Mouse (Mus musculus) neural tube, embryonic 10.5 days (tissue): Measurements from ENCODE around the gene AC141477.1.

Source experiments
- DNase-seq: peaks from one replicate; pipeline ENCODE4 v3.0.0-alpha.2; 2017; ENCODE audit warnings: low spot score; ENCODE audit errors: extremely low spot score

The AC141477.1 gene

DNA sequence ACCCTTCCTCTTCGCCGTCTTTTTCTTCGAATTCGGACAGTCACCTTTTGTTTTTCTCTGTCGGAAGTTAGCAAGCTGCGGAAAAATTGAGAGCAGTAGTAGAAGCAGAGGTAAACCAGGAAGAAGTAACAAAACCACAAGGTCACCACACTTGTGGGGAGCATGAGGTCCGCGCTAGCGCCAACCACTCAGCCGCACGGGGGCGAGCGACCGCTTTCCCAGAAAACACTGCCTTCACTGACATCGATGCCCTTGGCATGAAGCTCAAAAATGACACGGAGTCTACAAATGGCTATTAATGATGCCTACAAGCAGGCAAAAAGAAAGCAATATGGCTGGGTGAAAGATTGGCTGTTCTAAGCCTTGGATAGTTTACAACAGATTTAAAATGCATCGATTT lies at the start of gene AC141477.1:
Gene AC141477.1, minus strand, starts transcription at position 164 of the 400 bp plus-strand sequence.
- DNase-seq = no peak

DNA sequence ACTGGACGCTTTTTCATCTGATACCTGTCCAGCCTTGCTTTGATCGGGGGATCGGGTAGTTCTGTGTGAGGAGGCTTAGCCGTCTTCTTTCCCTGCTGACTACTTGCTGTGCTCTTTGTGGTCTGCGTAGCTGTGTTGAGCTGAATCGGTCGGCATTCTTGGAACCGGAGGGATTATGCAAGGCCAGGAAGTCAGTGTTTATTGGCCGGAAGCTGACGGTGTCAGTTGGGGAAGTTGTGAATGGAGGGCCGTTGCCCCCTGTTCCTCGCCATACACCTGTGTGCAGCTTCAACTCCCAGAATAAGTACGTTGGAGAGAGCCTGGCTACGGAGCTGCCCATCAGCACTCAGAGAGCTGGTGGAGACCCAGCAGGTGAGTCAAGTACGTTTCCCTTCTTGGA lies 49.0 kb upstream of the AC141477.1 start:
- DNase-seq = no peak

DNA sequence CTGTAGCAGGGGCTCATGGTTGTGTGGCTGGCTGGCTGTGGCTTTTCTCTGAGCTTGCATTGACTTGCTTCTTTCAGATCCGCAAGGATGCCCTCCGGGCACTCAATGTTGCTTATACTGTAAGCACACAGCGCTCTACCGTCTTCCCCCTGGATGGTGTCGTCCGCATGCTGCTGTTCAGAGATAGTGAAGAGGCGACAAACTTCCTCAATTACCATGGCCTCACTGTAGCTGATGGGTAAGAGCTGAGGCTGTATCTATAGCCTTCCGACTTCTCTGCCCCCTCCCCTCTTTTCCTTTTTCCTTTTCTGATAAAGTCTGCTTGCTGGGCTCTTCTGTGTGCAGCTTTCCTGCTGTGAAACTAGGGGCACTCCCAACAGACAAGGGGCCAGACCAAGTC lies 48.0 kb upstream of the AC141477.1 start:
- DNase-seq = no peak

DNA sequence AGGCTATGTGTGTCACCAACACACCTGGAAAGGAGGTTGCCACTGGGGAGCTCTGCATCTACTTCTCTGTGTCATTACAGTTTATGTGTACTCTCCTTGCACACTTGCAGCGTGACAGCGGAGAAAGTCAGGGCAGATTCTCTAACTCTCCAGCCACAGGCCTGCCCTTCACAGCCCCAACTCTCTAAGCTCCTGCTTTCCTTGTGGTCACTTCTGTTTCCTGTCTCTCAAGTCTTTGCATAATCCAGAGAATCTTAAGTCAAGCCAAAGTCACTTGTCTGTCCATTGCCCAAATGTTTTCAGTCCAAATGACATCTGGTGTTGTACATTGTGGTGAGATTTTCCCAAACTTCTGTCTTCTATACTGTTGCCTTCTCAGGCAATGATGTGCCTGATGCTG lies 46.1 kb upstream of the AC141477.1 start:
- DNase-seq = no peak

DNA sequence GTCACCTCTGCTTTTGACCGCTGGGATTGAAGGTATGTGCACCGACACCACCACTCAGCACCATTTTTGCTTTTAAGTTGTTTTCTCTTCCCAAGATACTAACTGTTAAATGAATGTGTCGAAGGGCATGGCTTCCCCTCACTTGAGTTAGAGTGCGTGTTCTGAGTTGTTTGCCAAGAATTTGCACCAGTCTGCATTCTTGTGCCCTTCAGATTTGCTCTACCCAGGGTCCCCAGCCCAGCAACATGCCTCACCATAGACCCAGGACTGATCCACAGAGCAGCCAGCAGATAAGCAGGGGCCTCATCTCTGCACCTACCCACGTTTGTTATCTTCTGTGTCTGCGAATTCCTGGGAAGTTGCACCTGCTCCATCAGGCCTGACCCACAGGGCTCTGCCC lies 41.2 kb upstream of the AC141477.1 start:
- DNase-seq = no peak

DNA sequence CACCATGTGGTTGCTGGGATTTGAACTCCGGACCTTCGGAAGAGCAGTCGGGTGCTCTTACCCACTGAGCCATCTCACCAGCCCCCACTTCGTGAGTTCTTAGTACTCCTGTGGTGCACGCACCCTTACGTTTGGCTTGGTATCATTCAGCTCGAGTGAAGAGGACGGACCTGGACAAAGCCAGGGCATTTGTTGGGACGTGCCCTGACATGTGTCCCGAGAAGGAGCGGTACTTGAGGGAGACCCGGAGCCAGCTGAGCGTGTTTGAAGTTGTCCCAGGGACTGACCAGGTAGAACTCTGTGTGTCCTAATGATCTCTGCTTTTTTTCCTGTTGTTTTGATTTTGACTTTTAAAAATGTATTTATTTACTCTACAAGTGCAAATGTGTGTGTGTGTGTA lies 40.6 kb upstream of the AC141477.1 start:
- no peak for DNase-seq

DNA sequence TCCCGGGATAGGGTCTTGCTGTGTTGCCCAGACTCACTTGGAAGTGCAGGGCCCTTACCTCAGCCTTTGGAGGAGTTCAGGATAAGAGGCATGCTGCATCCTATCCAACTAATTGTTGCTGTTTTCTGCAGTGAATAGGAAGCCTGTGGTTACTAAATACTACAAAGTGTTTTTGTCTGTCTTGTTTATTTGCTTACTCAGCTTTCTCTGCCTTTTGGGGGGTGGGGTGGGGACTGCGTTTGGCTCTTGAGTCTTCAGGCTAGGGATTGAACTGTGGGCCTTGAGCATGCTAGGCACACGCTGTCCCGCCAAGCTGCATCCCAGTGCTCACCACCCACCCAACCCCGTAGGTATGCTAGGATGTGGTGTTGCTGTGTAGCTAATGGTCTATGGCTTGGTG lies 33.5 kb upstream of the AC141477.1 start:
- DNase-seq = no peak

DNA sequence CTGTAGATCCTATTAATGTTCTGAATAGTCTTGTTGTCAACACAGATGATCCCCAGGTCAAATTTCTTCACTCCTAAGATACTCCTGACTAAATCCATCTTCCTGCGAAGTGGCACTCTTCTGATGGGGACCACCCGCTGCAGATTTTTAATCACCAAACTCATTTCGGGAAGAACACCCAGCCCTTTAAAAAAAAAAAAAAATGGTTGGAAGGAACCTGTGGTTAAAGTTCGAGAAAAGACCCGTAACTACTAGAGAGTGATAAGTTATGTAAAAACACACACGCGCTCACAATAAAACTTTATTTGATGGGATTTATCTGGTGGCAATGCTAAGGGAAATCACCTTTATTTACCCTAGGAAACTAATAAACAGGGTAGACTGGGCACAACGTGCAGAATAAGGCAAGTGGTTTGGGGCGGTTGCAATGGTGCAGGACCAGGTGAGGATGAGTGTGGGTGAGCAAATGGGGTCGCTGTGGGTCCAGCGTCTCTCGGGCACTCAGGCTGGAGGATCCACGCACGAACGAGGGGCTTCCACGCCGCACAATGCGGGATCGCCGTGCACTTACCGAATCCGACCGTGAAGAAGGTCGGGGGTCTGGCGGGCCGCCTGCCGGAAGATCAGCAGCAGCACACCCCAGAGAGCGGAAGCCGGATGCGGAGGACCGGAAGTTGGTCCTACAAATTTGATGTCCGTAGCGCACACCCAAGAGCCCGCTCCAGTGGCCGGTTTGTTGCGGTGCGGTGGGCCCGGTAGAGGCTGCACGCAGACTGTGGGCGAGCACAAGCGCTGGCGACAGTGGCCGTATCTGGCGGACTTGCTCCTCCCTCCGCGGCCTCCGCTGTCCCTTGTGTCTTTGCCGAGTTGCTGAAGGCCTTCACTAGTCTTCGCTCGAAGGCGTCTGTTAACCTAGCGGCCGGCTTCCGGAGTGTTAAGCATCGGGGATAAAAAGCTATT lies 28.2 kb upstream of the AC141477.1 start, which contains the start of the genes Mcm3ap and Ybey:
Gene Mcm3ap, plus strand, starts transcription at position 725 of the 960 bp plus-strand sequence.
Gene Ybey, minus strand, starts transcription at position 912 of the 960 bp plus-strand sequence.
- DNase-seq = peak; percentile 95

DNA sequence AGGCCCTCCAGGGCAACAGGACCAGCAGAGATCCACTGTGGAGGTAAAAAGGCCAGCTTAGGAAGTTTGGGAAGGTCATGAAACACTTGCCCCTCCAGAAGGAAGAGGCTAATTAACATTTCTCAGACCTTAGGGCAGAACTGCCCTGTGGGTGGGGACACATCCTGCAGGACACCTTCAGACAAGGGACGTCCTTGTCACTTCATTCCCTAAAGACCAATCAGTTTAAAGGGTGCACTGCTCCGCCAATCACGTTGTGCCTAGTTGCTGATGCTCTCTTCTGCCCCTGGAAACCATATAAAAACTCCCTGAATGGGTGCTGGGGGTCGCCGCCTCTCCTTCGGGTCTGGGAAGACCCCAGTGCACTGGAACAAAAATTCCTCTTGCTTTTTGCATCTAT lies 22.5 kb upstream of the AC141477.1 start:
- DNase-seq = no peak

DNA sequence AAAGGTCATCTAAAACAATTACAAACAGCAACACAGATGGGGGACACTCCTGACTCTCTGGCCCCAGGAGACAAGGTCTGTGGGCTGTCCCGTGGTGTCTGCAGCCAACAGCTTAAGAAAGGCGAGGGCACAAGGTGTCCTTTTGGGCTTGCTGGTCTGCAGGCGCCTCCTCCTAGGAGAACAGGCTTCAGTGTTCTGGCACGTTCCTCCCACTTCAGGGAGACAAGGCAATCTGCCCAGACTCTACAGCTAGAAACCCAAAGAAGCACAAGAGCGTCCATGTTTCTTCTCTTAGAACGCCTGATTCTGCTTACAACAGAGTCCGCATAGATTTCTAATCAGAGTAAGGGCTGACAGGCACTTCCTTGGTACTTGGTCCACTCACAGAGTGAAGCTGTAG lies 22.1 kb upstream of the AC141477.1 start:
- DNase-seq = no peak

DNA sequence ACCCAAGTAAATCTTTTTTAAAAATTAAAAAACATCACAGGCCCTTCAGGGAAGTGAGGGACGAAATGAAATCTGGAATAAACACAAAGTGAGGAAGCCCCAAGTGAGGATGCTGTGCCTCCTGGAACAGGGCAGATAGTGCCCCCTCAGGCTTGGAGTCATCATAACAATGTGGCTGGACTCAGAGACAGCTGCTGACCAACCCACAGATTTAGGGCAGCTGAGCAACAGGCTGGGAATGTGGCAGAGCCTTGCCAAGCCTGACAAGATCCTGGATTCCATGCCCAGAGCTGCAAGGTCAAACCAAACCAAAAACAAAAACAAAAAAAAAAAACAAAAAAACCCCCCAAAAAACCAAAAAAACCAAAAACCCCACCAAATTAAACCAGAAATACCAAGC lies 21.0 kb upstream of the AC141477.1 start:
- no peak for DNase-seq

DNA sequence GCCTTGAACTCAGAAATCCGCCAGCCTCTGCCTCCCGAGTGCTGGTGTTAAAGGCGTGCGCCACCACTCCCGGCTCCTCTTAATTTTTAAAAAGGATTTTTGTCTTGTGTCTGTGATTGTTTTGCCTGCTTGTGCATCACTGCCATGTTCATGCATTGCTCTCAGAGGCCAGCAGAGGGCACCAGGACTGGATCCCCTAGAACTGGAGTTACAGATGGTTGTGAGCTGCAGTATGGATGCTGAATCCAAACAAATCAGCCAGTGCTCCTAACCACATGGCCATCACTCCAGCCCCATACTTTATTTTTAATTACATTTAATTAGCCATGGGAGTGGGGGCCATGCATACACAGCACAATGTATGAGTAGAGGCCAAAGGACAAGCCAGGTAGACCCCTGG lies 15.0 kb upstream of the AC141477.1 start:
- DNase-seq = peak; percentile 43

DNA sequence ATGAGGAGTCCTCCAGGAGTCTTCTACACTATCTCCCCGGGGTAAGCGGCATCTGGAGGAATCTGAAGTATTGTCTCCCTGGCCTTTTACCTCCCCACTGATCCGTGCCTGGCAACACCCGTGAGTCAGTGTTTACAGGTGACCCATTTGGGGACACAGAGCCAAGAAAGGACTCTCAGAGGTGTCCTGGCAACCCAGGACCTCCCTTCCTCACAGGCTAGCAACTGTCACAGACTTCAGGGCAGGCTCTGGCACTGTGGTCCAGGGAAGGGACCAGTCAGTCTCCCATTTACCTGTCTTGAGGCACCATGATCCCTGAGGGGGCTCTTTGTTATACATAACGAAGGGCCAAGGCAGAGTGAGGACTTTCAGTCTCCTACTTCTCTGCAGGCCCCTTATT lies 8.6 kb upstream of the AC141477.1 start, which contains the start of gene 2610028H24Rik:
Gene 2610028H24Rik, plus strand, starts transcription at position 231 of the 400 bp plus-strand sequence.
- no peak for DNase-seq

DNA sequence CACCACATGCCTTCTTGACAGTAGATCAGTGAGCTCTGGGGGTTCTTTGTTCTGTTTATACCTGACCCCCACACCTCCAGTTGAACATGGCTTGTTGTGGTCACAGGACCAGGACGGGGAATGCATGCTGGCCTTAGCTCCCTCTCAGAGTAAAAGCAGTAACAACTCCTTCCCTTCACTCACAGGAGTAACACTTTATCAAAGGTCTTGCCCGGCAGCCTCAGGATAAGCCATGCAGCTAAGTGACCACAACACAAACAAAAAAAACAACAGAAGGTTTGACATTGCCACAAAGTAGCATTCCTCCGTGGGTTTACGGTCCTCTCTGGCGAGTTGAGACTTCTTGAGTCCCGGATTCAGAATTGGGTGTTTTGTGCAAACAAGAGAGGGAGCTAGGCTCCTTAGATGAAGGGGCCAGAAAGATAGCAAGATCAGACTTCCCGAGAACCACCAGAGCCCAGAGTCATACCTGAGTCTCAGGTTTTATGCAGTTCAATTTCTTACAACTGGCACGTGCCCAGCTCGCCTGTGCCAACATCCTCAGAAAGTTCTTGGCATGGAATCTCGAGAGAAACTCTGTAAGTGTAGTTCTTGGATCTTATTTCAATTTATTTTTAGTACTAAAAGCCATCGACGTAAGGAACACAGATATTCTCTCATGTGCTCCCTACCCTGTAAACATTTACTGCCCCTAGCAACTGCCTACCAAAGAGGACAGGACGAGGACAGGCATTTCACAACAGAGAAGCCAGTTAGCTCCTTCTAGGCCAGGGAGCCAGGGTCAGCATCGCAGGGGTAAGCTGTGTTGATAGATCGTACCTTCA lies 7.4 kb upstream of the AC141477.1 start:
- no peak for DNase-seq

DNA sequence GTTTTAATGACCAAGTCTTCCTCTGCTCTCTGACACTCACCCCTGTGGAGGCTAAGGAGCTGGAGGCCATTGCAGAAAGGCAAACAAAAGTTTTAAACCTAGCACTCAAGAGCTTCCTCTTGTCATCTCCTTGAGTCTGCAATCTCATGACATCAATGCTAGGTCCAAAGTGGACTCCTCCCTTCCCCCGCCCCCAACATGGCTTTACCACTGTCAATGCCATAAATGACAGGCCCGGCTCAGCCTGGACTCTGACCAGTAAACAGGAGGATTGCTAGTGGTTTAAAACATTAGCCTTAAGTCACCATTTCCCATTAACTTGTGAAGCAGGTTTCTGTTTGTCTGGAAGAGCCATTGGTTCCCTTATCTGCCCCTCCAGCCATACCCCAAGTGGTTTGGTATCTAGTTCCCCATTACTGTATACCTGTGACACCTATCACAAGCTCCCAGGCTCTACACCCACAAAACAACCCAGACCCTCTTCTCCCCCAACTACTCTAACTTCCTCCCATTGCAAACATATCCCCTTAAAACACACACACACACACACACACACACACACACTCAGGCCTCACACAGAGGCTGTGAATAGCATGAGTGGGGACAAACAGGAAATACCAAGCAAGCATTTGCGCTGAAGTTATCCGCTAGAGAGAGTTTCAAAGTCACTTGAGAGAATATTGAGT lies 5.9 kb upstream of the AC141477.1 start:
- DNase-seq = no peak

DNA sequence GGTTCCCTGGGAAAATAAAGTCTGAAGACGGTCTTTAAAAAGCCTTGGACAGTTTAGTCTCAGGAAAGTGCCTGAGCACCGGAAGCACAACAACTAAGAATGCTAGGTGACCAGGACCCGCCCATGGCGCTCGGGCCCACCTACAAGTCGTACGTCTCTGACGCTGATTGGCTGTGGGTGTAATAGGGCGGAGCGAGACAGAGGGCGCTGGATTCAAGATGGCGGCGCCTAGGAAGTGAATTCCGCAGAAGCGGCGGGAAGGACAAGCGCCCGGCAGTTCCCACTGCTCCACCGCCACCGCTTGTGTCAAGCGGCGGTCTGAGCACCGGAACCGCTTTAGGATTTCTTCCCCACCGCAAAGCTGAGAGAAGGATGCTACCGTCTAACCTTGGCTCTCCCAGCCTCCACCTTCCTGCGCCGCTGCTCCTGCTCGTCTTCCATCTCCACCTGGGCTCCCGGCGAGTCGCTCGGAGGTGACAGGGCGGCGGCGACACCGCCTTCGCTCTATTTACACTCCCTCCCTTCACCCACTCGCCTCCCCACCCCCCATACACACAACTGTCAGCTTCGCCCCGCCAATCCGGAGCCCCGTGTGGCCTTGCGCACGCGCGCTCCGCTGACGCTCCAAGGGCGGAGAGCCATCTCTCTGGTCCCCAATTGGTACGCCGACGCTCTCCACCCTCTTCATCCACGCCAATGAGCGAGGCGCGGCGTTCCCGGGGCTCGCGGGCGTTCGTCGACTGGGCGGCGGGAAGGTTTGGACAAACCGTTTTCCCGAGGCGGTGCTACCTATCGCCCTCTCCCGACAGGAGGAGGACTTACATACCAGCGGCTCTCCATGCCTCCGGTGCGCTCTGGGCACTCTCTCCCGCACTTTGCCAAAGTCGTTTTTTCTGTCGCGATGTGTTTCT lies 2.2 kb upstream of the AC141477.1 start, which contains the start of gene Pcnt:
Gene Pcnt, minus strand, starts transcription at position 609 of the 911 bp plus-strand sequence.
- peak; percentile 94 for DNase-seq

DNA sequence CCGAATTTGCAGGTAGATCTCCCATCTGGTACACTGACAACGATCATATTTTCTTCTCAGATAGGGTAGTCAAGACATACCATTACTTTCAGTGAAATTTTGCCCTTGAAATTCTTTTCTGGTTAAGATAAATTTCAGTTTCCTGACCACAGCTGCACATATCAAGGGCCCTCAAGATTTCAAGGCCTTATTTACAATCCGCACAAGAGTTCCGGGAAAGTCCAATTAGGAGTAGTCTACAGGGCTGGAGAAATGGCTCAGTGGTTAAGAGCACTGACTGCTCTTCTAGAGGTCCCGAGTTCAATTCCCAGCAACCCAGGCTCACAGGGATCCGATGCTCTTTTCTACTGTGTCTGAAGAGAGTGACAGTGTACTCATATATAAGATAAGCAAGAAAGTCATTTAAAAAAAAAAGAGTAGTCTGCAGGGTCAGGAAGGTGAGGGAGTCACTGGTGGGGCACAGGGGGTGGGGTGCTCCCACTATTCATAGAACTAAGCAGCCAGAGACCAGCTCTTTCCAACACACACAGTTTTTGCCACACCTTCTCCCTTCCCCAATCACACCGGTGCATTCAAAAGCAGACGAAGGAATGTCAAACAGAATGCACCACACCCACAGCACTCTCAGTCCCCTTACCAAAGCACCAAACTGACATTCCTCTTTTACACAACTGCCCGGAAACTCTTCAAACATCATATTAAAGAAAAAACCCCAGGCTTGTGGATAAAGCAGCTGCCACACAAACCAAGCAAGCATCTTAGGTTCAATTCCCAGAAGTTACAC lies 945 bp downstream of the AC141477.1 start:
- no peak for DNase-seq

DNA sequence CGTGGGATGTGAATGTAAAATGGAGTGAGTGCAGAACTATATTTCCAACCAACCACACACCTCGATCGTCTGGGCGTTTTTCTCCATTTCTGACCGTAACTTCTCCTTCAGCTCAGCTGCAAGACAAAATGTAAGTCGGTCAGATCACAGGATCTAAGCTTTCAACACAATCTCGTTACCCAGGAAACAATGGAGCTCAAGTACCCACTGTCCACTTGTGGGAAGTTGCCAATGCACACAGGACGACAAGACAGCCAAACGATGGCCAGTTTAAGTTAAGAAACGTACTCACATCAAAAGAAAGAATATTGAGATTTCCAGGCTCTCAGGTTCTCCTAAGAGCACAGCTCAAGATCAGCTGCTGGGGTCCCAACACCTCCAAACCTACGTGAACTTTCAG lies 6.3 kb downstream of the AC141477.1 start:
- DNase-seq = no peak

DNA sequence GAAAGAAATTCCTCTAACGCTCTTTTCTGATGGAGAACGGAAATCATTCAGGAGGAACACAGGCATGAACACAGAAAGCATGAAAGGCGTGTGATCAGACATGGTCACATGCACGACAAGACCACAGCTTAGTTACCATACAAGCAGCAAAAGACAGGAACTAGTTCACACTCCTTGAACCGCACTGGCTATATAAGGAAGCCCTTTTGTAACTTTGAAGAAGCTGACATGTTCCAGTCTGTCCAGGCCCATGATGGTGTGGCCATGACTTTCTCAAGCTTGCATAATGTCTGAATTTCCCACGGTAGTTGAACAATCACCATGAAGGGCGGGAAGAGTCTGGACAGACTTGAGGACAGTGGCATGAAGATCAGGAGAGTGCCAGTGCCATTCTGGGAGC lies 14.6 kb downstream of the AC141477.1 start:
- DNase-seq = no peak
